Mouse (Mus musculus) limb, embryonic 11.5 days (tissue): ENCODE results near the gene Cidec. TPM values are rescaled to one million over a fixed set of nuclear protein-coding genes. Genes with fewer than 3 reads are reported as not detected.

Experiments used
- ATAC-seq: fragments of 200-750 bp; cut with Nextera tagmentation; 2 replicates; pipeline ENCODE4 v1.8.0; 2017; ENCODE audit warnings: low read depth; ENCODE audit not compliant: insufficient number of reproducible peaks, low FRiP score, low TSS enrichment
- DNase-seq: peaks from one replicate; pipeline ENCODE4 v3.0.0-alpha.2; 2015; ENCODE audit warnings: low spot score
- H3K27ac ChIP-seq: fragments of 300-500 bp; sonication (generic); replicated peaks from 2 replicates; pipeline ENCODE4 v1.5.1; 2014; ENCODE audit warnings: low read depth, mild to moderate bottlenecking, low read length
- H3K27me3 ChIP-seq: fragments of 300-500 bp; sonication (generic); 2 replicates; pipeline ENCODE4 v1.6.1; 2014; ENCODE audit warnings: mild to moderate bottlenecking, low read length, mixed read lengths; ENCODE audit not compliant: control insufficient read depth, insufficient read depth
- H3K36me3 ChIP-seq: fragments of 300-500 bp; sonication (generic); 2 replicates; pipeline ENCODE4 v1.6.1; 2014; ENCODE audit warnings: mild to moderate bottlenecking, low read length, moderate library complexity, mixed read lengths; ENCODE audit not compliant: control insufficient read depth, insufficient read depth
- H3K4me1 ChIP-seq: fragments of 300-500 bp; sonication (generic); 2 replicates; pipeline ENCODE4 v1.6.1; 2014; ENCODE audit warnings: low read length, mixed read lengths; ENCODE audit not compliant: control insufficient read depth, insufficient read depth
- H3K4me2 ChIP-seq: fragments of 300-500 bp; sonication (generic); 2 replicates; pipeline ENCODE4 v1.6.1; 2014; ENCODE audit warnings: low read depth, mild to moderate bottlenecking, moderate library complexity; ENCODE audit not compliant: severe bottlenecking
- H3K4me3 ChIP-seq: fragments of 300-500 bp; sonication (generic); 2 replicates; pipeline ENCODE4 v1.5.1; 2014; ENCODE audit warnings: low read depth, low read length
- H3K9ac ChIP-seq: fragments of 300-500 bp; sonication (generic); 2 replicates; pipeline ENCODE4 v1.6.1; 2014; ENCODE audit warnings: mild to moderate bottlenecking, low read length
- H3K9me3 ChIP-seq: fragments of 300-500 bp; sonication (generic); 2 replicates; pipeline ENCODE4 v1.6.1; 2016; ENCODE audit warnings: low read length; ENCODE audit not compliant: control insufficient read depth
- WGBS: fragments of 180-500 bp; shearing (Covaris S2); extraction: QIAGEN DNeasy Blood & Tissue Kit; methylation state at CpG from one replicate; pipeline ENCODE4 v1.1.7; 2014; 5-methylcytosine and 5-hydroxymethylcytosine counted together
- polyA plus RNA-seq: library from polyadenylated mRNA; unstranded; fragments of >200 nt; fragmentation: Nextera tagmentation; extraction: Ambion mirVana; gene quantifications from 2 replicates; pipeline ENCODE4 v1.2.1, GENCODE M21; 2014

Cidec gene
- polyA plus RNA-seq, 1 experiment from 2014 or later: not detected

DNA sequence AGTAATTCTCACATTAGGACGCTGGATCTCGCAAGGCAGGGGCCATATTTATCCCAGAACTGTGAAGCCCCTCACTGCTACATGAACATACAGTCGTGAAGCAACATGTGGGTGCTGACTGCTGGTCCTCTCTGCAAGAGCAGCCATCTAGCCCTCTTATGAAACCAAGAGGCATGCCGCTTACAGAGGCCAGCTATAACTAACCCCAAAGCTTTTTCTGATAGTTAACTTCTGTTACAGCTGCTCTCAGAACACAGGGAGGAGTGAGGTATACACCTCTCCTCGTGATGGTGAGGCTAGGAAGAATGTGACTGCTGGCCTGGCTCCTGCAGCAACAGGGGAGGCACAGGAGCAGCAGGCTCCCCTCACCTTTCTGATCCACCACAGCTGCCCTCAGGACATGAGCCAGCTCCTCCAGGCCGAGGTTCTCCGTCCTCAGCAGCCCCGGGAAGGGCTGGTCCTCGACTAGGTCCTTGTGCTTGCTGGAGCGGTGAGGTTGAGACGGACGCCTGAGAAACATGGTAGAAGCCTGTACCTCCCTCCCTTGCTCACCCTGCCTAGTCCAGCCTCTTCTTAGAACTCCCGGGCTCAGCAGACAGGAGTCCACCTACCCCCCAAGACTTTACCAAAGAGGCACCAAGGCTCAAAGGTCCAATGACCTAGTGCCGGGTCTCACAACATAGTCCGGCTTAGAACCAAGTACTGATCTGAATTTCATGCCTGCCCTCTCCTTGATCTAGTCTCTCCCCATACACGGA, 16.9 kb downstream of the Cidec start:
- H3K27ac ChIP-seq: no peak overlapping the region; the same call in 1 of the 2 replicates
- H3K4me2 ChIP-seq: peak overlapping the region; percentile 96
- H3K9ac ChIP-seq: peak overlapping the region; percentile 84
- H3K4me3 ChIP-seq: peak overlapping the region; percentile 64
- 15% methylated on average over 16 of the region's 16 CpGs for WGBS
- no peaks in the 10 kb centered on the region for H3K27me3 ChIP-seq
- DNase-seq: no peak
- peaks cover 3% of the 10 kb centered on the region; the same call in 1 of the 2 replicates for H3K36me3 ChIP-seq
- no peaks in the 10 kb centered on the region for H3K9me3 ChIP-seq
- peak; percentile 32 for ATAC-seq
- H3K4me1 ChIP-seq: peaks cover 7% of the 10 kb centered on the region; the same call in 1 of the 2 replicates

DNA sequence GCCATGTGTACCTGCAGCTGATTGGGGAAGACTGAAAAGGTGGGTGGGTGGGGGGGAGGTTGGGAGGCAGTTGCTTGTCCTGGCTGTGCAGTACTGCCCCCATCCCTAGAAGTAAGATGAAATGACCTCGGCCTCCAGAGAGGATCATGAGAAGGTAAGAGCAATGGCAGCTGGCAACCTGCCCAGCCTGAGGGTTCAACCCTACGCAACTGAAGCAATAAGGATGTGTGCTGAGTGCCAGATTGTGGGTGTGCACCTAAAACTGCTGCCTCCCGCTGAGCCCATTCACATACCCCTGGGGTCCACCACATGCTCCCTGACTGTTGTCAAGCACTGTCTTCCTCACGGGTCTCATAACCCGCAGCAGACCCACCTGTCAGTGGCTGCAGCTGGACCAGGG, 19.1 kb downstream of the Cidec start:
- ATAC-seq (no peak), DNase-seq (no peak)
- H3K36me3 ChIP-seq: peaks cover 3% of the 10 kb centered on the region; the same call in 1 of the 2 replicates
- H3K27me3 ChIP-seq: no peaks in the 10 kb centered on the region
- H3K27ac ChIP-seq: no peak overlapping the region
- no peak overlapping the region for H3K4me3 ChIP-seq
- H3K9ac ChIP-seq: no peak overlapping the region
- H3K4me2 ChIP-seq: no peak overlapping the region
- H3K4me1 ChIP-seq: peaks cover 7% of the 10 kb centered on the region; the same call in 1 of the 2 replicates
- H3K9me3 ChIP-seq: no peaks in the 10 kb centered on the region
- whole genome bisulfite sequencing: 86% methylated on average over 5 of the region's 5 CpGs

DNA sequence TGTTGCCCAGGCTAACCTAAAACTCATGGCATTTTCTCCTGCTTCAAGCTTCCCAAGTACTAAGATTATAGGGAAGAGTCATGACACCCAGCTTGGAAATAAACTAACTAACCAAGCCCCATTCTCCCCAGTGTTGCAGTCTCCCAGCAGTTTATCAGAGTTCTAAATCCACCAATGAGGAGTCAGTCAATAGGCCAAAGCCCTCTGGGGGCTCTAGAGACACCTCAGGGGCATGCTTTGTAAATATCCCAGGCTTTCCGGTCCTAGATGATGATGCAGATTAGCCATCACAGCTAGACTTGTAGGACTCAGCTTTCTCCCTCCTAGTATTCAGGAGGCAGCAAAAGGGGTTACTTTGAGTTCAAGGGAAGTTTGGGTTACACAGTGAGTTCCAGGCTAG, 25.6 kb downstream of the Cidec start:
- WGBS: 64% methylated on average over 1 of the region's 1 CpGs
- ATAC-seq (no peak), DNase-seq (no peak)
- Histone ChIP-seq H3K4me3 (no peak overlapping the region), H3K9me3 (no peaks in the 10 kb centered on the region), H3K9ac (no peak overlapping the region), H3K36me3 (peaks cover 6% of the 10 kb centered on the region; the same call in 1 of the 2 replicates), H3K27ac (no peak overlapping the region), H3K4me1 (no peaks in the 10 kb centered on the region), H3K4me2 (no peak overlapping the region), H3K27me3 (no peaks in the 10 kb centered on the region)

GRCm38 (mm10) chr6:113406683-113407082, 28.9 kb downstream of the Cidec start:
- Histone ChIP-seq H3K4me2 (no peak overlapping the region), H3K27ac (no peak overlapping the region), H3K27me3 (no peaks in the 10 kb centered on the region), H3K4me3 (no peak overlapping the region), H3K9ac (no peak overlapping the region), H3K36me3 (peaks cover 3% of the 10 kb centered on the region; the same call in 1 of the 2 replicates), H3K4me1 (no peaks in the 10 kb centered on the region), H3K9me3 (no peaks in the 10 kb centered on the region)
- no peak for DNase-seq
- 74% methylated on average over 9 of the region's 9 CpGs for WGBS
- no peak for ATAC-seq

GRCm38 (mm10) chr6:113405483-113405882, 30.1 kb downstream of the Cidec start:
- H3K9ac ChIP-seq: no peak overlapping the region
- H3K4me2 ChIP-seq: no peak overlapping the region
- H3K4me3 ChIP-seq: no peak overlapping the region
- DNase-seq (no peak), ATAC-seq (no peak)
- WGBS: 87% methylated on average over 6 of the region's 6 CpGs
- H3K27me3 ChIP-seq: no peaks in the 10 kb centered on the region
- no peaks in the 10 kb centered on the region for H3K4me1 ChIP-seq
- no peak overlapping the region for H3K27ac ChIP-seq
- peaks cover 3% of the 10 kb centered on the region; the same call in 1 of the 2 replicates for H3K36me3 ChIP-seq
- no peaks in the 10 kb centered on the region for H3K9me3 ChIP-seq

- H3K9me3 ChIP-seq: no peaks in the 10 kb centered on the region
- 86% methylated on average over 12 of the region's 12 CpGs for WGBS
- no peaks in the 10 kb centered on the region for H3K4me1 ChIP-seq
- DNase-seq (no peak), ATAC-seq (no peak)
- H3K36me3 ChIP-seq: peaks cover 3% of the 10 kb centered on the region; the same call in 1 of the 2 replicates
- no peak overlapping the region for H3K27ac ChIP-seq
- no peak overlapping the region for H3K9ac ChIP-seq
- no peak overlapping the region for H3K4me2 ChIP-seq
- H3K27me3 ChIP-seq: no peaks in the 10 kb centered on the region
- no peak overlapping the region for H3K4me3 ChIP-seq
Measured at GRCm38 (mm10) chr6:113404649-113405448, 30.7 kb downstream of the Cidec start.

DNA sequence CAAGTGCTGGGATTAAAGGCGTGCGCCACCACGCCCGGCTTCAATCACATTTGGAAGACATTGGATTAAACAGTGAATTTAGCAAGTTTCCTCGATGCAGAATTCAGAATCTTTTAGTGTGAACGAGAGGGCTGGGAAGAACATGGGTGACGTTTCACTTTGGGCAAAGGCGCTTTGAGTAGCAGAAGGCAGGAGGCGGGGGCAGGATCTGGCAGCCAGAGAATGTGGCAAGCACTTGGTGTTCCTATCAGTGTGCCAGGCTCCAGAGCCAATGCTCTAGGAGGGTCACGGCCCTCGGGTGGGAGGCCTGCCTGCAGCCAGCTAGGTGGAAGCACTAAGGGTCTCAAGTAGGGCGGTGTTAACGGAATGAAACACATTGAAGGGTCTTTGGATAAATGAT, 33.5 kb downstream of the Cidec start:
- no peak overlapping the region for H3K4me2 ChIP-seq
- H3K9me3 ChIP-seq: no peaks in the 10 kb centered on the region
- DNase-seq (no peak), ATAC-seq (no peak)
- no peak overlapping the region for H3K4me3 ChIP-seq
- no peak overlapping the region for H3K9ac ChIP-seq
- no peaks in the 10 kb centered on the region for H3K4me1 ChIP-seq
- no peaks in the 10 kb centered on the region for H3K36me3 ChIP-seq
- WGBS: 91% methylated on average over 13 of the region's 13 CpGs
- no peaks in the 10 kb centered on the region for H3K27me3 ChIP-seq
- H3K27ac ChIP-seq: no peak overlapping the region

DNA sequence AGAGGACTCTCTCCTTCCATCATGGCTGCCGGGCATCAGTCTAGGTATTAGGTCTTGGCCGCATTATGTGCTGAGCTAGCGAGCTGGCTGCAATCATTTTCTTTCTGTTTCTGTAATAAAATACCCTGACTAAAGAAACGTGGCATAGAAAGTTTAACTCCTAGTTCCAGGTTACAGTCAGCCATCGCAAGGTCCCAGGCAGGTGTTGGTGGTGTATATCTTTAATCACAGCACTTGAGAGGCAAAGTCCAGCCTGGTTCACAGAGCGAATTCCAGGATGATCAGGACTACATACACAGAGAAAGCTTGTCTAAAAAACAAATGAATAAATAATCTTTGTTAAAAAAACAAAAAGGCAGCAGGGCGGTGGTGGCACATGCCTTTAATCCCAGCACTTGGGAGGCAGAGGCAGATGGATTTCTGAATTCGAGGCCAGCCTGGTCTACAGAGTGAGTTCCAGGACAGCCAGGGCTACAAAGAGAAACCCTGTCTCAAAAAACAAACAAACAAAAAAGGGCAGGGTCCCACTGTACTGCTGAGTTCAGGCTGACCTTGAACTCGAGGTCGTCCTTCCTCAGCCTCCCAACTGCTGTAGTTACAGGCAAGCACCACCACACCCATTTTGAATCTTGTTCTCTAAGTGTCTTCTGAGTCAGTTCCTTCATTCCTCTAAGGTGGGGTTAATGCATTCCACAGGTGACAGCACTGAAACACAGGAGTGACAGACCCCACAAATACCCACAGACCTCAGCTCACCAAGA, 39.1 kb downstream of the Cidec start:
- 85% methylated on average over 10 of the region's 10 CpGs for WGBS
- no peak overlapping the region for H3K9ac ChIP-seq
- no peak for ATAC-seq
- H3K9me3 ChIP-seq: no peaks in the 10 kb centered on the region
- no peak for DNase-seq
- no peaks in the 10 kb centered on the region; the same call in 1 of the 2 replicates for H3K36me3 ChIP-seq
- H3K4me3 ChIP-seq: no peak overlapping the region
- no peak overlapping the region for H3K27ac ChIP-seq
- no peak overlapping the region for H3K4me2 ChIP-seq
- H3K4me1 ChIP-seq: peaks cover 4% of the 10 kb centered on the region; the same call in 1 of the 2 replicates
- no peaks in the 10 kb centered on the region for H3K27me3 ChIP-seq
